Comparison of ENCODE assay signal across 19 mouse cellular contexts in genomic region chr17:30240659-30241058, GRCm38 (mm10).
DNase-seq lines count a peak whose midpoint lies in the region; ATAC-seq and TF ChIP-seq lines count a peak whose summit lies in the region.
"Had no signal": no experiment of that assay in that cellular context is flagged by ENCODE, and none has a peak within 500 bp of the region (broad histone marks: within the 10 kb centered on the region; RNA-seq: fewer than 3 reads in every experiment).

No protein-coding gene starts in this region.

- no peaks in the 10 kb centered on the region for H3K36me3 ChIP-seq in embryonic facial prominence, embryonic 10.5 days (replicated peaks)
- H3K36me3 ChIP-seq: embryonic facial prominence, embryonic 12.5 days; liver, embryonic 13.5 days; neural tube, embryonic 13.5 days had no signal

- no peaks in the 10 kb centered on the region for H3K27me3 ChIP-seq in embryonic facial prominence, embryonic 10.5 days (replicated peaks; ENCODE audit: low read depth, poor library complexity, severe bottlenecking)
- H3K27me3 ChIP-seq: CH12.LX; embryonic facial prominence, embryonic 12.5 days; liver, embryonic 13.5 days; megakaryocyte, embryonic 14.5 days; neural tube, embryonic 13.5 days had no signal

- WGBS in embryonic facial prominence, embryonic 10.5 days: 76% methylated on average over 4 of the region's 4 CpGs

- DNase-seq in cerebellum, postnatal 4 days (ENCODE audit: low spot score in 2 of 2): no peak
- no peak for DNase-seq in layer of hippocampus, adult 2 months (ENCODE audit: low spot score in 2 of 2)
- no peak for DNase-seq in layer of hippocampus, postnatal 25 days (ENCODE audit: extremely low spot score in 1 of 2, low spot score in 1 of 2)
- DNase-seq in cerebellum, postnatal 10 days: peak; percentile 59 to 72
- peak; percentile 85 for DNase-seq in skeletal muscle tissue, adult 2 months (ENCODE audit: low read depth, low spot score)
- DNase-seq in testis, postnatal 14 days (ENCODE audit: low spot score): no peak
- DNase-seq in embryonic facial prominence, embryonic 10.5 days (ENCODE audit: low spot score): no peak
- DNase-seq: adrenal gland, postnatal 36 days; heart, adult 2 months; heart, postnatal 36 days; liver, embryonic 13.5 days; spleen, adult 18-20 months; thymus, postnatal 14 days had no signal

- peak; percentile 71; the same call in 1 of the 2 replicates for ATAC-seq in cerebellum, adult (ENCODE audit: insufficient number of reproducible peaks, low FRiP score, low TSS enrichment)

- H3K4me1 ChIP-seq in embryonic facial prominence, embryonic 10.5 days: peaks cover 51% of the 10 kb centered on the region

- H3K9me3 ChIP-seq in embryonic facial prominence, embryonic 10.5 days: no peaks in the 10 kb centered on the region
- H3K9me3 ChIP-seq: embryonic facial prominence, embryonic 12.5 days; liver, embryonic 13.5 days; megakaryocyte, embryonic 14.5 days; neural tube, embryonic 13.5 days had no signal

- no peak overlapping the region for H3K4me3 ChIP-seq in layer of hippocampus, adult 2 months
- no peak overlapping the region for H3K4me3 ChIP-seq in embryonic facial prominence, embryonic 10.5 days
- H3K4me3 ChIP-seq: embryonic facial prominence, embryonic 12.5 days; heart, adult 2 months; liver, embryonic 13.5 days; megakaryocyte, embryonic 14.5 days; neural tube, embryonic 13.5 days had no signal

- no peak for TF ChIP-seq CTCF in layer of hippocampus, adult 2 months (conservative IDR thresholded peaks at IDR 0.05)

- H3K27ac ChIP-seq in layer of hippocampus, adult 2 months: peak overlapping the region; percentile 72
- H3K27ac ChIP-seq in embryonic facial prominence, embryonic 10.5 days (replicated peaks): no peak overlapping the region
- H3K27ac ChIP-seq: embryonic facial prominence, embryonic 12.5 days; heart, adult 2 months; kidney, postnatal 0 days; liver, embryonic 13.5 days; neural tube, embryonic 13.5 days had no signal

Comparison
In these comparisons a context has a peak if more than half of its experiments do, and no peak if none do; other contexts are left out.
1. DNase-seq: peak in cerebellum, postnatal 10 days (2 of 2) and skeletal muscle tissue, adult 2 months (single experiment); none in cerebellum, postnatal 4 days (0 of 2), layer of hippocampus, adult 2 months (0 of 2), layer of hippocampus, postnatal 25 days (0 of 2), testis, postnatal 14 days (single experiment) and embryonic facial prominence, embryonic 10.5 days (single experiment).